In the genomic region with DNA sequence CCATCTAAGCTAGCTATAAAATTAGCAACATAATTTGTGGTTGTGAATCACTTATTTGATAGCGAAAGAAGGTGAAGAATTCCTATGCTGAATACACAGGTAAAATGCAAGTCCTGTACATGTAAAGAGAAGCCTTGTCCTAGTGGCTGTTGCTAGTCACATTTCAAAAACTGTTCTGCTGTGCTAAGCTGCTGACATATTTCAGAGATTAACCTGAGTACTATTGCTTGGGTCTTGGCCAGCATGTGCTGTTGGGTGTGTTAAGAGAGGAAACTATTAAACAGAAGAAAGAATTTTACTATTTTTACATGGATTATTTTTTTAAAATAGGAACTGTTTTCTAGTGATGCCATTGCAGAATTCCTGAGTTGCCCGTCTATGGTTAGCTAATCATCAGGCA, we compare ENCODE assay signal across 16 mouse cellular contexts.
"Had no signal": no experiment of that assay in that cellular context is flagged by ENCODE, and none has a peak within 500 bp of the region (broad histone marks: within the 10 kb centered on the region; RNA-seq: fewer than 3 reads in every experiment).

No protein-coding gene starts in this region.

- H3K27me3 ChIP-seq: neural tube, embryonic 13.5 days; neural tube, embryonic 15.5 days; stomach, embryonic 15.5 days had no signal

- H3K4me1 ChIP-seq: stomach, embryonic 15.5 days had no signal

- H3K4me2 ChIP-seq: neural tube, embryonic 13.5 days; neural tube, embryonic 15.5 days; stomach, embryonic 15.5 days had no signal

- H3K9me3 ChIP-seq: neural tube, embryonic 13.5 days; neural tube, embryonic 15.5 days; stomach, embryonic 15.5 days had no signal

- DNase-seq: retina, postnatal 1 day; right cerebral cortex, adult 18-20 months; right cerebral cortex, postnatal 14 days; right cerebral cortex, postnatal 25 days; right cerebral cortex, postnatal 4 days; spleen, adult 18-20 months; thymus, adult 18-20 months; thymus, adult 2 months; thymus, postnatal 14 days; thymus, postnatal 25 days; thymus, postnatal 36 days; thymus, postnatal 4 days had no signal

- H3K9ac ChIP-seq: neural tube, embryonic 13.5 days; neural tube, embryonic 15.5 days; stomach, embryonic 15.5 days had no signal

- H3K36me3 ChIP-seq: neural tube, embryonic 13.5 days; neural tube, embryonic 15.5 days; stomach, embryonic 15.5 days had no signal

- H3K27ac ChIP-seq: neural tube, embryonic 13.5 days; neural tube, embryonic 15.5 days; stomach, embryonic 15.5 days; stomach, postnatal 0 days had no signal

- H3K4me3 ChIP-seq: neural tube, embryonic 13.5 days; neural tube, embryonic 15.5 days; stomach, embryonic 15.5 days had no signal
